Mouse (Mus musculus): ENCODE data around the gene Rph3a.

- TF ChIP-seq GATA1 (IDR thresholded peaks at IDR 0.05; ENCODE audit: borderline replicate concordance, low read length) = no peak
- no peak for TF ChIP-seq CTCF (IDR thresholded peaks at IDR 0.05; ENCODE audit: low read depth, low read length)
- TF ChIP-seq POLR2AphosphoS5 (IDR thresholded peaks at IDR 0.05; ENCODE audit: insufficient replicate concordance, low read depth, low read length) = no peak
These were observed 111.6 kb downstream of the Rph3a start for GRCm38 (mm10) chr5:120898307-120898706.

Measured in G1E (cell line).